Mouse (Mus musculus) spleen, adult 2 months (tissue): ENCODE measurements around the gene Mmp24.

Experiments used
- CTCF ChIP-seq: fragments of 200-500 bp; IDR thresholded peaks from 2 replicates; pipeline ENCODE4 v1.5.1; 2011; ENCODE audit warnings: mild to moderate bottlenecking, inconsistent platforms; ENCODE audit not compliant: insufficient read depth, insufficient read length, insufficient replicate concordance; ENCODE audit errors: extremely low read depth
- POLR2A ChIP-seq: fragments of 200-500 bp; IDR thresholded peaks from 2 replicates; pipeline ENCODE4 v1.6.1; 2011; ENCODE audit warnings: low read depth, low read length, inconsistent platforms

GRCm38 (mm10) chr2:155805925-155806255, 30.7 kb downstream of the Mmp24 start:
- TF ChIP-seq CTCF (no peak), POLR2A (no peak)
